Mouse (Mus musculus) megakaryocyte-erythroid progenitor cell, adult 5-6 weeks (primary cell): ENCODE measurements around the gene Mybpc3. TPM values are rescaled to one million over a fixed set of nuclear protein-coding genes. Genes with fewer than 3 reads are reported as not detected.

ENCODE experiments used
- ATAC-seq: replicated peaks from 2 replicates; pipeline ENCODE4 v1.8.0; 2016; ENCODE audit warnings: mild to moderate bottlenecking, inconsistent platforms; ENCODE audit not compliant: severe bottlenecking, poor library complexity, low FRiP score, low TSS enrichment
- total RNA-seq, 2 experiments: library from RNA; stranded (forward) in 1 of 2; stranded (reverse) in 1 of 2; fragments of 200-1000, 215-1000 nt in 1 of 2; fragments of >200 nt in 1 of 2; fragmentation: Nextera tagmentation in 1 of 2; gene quantifications; 2 replicates each; pipeline ENCODE4 v1.2.3; 2014 to 2017

Gene Mybpc3
- total RNA-seq, 2 experiments from 2014 or later, result 0.42 TPM; not detected in 1

DNA sequence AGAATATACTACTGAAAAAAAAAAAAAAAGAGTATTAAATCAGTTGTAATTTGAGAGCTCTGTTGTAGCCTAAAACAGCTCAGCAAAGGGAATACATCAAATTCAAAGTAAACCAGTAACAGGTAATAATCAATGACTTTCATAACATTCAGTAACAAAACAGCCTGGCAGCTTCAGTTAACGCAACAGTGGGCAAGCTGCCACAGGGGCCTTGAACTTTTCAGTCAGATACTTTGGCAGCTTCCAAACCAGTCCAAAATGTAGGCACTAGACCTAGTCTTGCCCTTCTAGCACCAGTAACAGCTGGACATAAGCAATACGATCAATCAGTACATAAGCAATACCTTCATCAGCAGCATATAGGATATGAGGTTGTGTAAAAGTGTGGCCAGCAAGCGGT is 36.1 kb downstream of the Mybpc3 start:
- no peak for ATAC-seq

DNA sequence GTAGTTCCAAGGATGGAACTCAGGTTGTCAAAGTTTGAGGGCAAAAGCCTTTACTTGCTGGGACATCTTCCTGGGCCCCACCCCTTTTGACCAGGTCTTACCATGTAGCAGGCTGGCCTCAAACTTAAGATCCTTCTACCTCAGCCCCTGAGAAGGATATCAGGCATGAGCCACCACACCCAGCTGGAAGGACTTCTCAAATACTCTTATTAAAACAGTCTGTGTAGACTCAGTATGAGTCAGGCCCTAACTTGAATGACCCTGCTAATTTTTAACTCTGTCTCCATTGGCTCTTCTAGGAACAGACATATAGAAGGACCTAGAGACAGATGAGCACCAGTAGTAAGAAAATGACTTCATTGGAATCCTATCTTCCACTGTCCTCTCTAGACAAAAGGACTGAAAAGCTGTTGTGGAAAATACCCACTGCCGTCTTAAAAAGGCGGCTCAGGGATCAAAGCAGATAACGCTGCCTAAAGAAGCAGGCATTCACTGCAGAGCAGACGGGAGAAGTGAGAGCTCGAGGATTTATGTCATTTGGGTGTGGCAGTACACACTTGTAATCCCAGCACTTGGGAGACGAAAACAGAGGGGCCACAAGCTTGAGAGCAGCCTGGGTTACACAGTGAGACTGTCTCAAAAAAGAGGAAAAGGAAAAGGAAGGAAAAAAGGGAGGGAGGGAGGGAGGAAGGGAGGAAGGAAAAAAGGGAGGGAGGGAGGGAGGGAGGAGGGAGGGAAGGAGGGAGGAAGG is 39.2 kb downstream of the Mybpc3 start:
- no peak for ATAC-seq

DNA sequence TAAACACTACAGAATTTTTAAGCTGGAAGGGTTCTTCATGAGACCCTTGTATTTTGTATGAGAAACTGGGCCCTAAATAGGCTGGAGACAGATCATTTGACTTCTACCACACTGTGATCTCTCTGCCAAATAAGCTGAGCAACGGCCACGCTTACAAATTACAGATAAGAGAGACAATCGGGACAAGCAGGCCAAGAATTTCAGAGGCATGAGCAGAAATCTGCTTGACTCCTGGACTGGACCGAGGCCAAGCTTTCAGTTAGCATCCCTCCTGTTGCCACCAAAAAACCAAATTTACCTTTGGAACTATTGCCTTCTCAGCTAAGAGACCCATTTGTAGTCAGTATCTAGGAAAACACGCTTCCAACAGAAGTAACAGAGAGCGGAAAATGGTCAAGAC is 42.6 kb downstream of the Mybpc3 start:
- no peak for ATAC-seq

DNA sequence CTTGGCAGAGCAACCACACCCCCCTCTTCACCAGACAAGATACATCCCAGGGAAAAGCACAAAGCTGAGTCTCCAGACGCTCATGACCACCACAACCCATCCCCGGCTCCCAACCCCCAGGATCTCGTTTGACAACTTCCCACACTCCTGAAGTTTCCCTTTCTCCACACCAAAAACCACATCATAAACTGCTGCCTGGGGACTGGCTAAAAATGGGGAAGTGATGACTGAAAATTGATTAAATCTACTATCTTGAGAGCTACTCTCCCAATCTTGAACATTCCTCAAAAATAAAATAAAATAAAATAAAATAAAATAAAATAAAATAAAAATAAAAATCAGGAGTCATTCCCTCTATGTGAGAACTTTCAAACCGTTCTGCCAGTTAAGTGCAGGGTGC is 45.0 kb downstream of the Mybpc3 start:
- no peak for ATAC-seq

DNA sequence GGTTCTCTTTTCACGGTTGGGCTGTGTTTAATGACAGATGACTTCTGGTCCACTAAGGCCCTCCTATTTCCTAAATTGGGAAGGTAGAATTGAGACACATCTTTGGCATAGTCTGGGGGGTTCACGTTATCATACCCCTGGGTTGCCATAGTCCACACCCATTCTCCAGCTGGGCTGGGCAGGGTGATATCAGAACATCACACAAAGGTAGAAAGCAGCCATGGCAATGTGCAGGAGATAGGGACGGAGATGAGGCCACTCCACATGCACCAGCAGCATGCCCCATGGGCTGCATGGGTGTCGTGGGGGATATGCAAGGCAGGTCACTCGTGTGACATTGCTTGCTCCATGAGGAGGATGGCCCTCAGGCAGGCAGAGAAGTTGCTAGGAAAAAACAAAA is 45.6 kb downstream of the Mybpc3 start:
- no peak for ATAC-seq

DNA sequence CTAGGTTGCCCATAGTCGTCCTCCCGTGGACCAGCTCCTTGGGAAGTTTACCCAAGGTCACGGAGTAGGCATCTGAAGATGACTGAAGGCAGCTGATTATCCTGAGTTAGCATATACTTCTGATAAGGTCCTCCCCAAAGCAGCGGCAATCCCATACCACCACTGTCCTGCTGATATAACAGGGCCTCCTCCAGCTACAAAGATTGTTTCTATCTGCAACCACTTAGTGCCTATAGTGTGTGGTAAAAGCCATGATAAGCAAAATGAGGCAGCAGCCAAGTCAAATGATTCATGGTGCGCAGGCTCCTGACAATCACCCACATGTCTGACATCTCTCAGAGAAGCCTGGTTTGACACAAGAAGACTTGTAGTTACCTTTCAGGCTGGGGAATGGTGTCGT is 47.0 kb downstream of the Mybpc3 start:
- peak; percentile 93 for ATAC-seq

DNA sequence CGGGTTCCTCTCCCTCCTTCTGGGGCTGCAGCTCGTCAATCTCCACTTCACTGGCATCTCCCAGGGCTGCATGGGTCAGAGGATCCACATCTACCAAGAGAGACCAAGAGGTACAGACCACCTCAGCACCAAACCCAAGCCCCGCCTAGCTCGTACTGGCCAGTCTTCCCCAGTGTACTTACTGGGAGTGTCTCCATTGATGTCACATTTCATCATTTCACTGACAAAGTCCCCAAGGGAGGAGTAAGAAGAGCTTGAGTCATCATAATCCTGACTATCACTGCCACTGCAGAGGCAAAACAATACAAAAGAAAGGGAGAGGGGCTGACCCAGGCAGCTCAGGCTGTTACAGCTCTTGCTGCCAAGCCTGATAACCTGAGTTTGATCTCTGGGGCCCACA is 49.7 kb downstream of the Mybpc3 start:
- no peak for ATAC-seq

DNA sequence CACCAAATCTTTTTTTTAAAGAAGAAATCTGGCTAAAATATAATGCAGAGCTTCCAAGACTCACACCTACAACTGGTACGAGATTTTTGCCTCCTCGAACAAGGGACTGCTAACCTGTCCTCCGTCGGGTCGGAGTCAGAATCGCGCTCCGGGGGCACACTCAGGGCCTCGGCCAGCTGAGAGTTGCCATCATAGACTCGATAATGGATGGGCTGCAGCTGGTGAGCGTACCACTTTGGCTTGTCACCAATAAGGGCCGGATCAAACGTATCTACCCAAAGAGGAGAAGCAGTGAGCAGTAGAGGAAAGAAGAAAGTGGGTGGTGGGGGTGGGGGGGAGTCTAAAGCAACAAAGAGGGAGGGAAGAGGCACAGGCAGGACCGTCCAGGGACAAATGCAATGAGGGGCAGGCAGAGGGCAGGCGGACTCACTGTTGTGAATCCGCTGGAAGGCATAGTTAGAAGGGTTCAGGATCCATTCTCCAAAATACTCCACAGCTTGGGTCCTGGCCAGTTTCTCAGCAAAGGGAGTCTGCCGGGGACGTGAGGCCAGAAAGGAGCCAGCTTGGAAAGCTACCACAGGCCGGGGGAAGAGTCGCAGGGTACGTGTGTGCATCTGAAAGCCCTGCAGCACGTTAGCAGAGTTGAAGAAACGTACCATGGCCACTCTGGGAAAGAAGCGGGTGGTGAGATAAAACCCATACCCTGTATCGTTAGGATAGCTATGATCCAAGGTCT is 51.8 kb downstream of the Mybpc3 start:
- ATAC-seq, result no peak

DNA sequence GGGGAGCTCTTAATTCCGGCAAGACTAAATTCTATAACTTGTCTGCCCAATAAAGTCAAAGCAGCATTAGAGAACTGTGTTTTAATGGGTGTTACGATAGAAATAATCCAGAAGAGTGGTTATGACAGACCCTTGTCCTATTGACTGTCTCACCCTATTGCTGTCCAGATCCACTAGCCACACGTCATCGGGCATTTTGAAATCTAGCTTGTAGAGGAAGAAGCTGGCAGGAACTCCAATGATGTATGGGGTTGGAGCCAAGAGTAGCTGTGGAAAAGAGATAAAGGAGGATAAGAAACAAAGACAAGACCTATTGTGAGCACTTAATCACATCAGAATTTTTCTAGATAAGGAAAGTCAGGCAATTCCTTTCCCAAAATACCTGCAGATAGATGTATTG is 57.5 kb downstream of the Mybpc3 start:
- ATAC-seq, result no peak

DNA sequence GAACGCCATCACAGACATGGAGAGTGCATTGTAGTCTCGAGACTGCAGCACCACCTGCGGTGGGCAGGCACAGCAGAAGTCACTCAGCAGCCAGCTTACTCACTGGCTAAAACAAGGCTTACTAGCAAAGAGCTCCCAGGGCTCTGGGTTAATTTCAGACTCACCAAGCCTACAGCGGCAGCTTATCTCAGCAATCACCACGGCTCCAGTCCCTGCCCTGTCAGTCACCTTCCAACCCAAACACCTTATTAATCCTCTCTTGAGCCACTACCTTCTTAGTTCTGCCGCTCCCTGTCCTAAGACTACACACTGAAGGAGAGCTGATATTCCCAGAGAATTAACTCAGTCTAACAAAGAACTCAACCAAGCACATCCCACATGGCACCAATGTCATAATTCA is 58.3 kb downstream of the Mybpc3 start:
- no peak for ATAC-seq

DNA sequence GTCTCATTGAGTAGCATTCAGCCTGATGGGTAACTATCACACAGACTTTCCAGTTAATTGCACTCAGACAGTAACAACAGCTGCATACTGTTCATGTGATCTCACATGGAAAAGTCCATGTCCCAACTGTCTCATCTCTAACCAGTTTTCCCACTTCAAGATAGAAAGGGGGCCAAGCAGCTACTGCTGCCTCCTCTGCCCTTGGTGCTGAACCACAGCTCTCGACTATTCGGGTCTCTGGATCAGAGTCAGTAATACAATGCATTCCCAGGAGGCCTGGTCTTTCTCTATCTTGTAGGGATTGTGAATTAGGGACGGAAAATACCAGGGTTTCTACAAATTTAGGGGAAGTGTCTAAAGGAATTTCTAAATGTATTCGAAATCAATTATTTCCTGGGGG is 61.9 kb downstream of the Mybpc3 start:
- ATAC-seq, result no peak

DNA sequence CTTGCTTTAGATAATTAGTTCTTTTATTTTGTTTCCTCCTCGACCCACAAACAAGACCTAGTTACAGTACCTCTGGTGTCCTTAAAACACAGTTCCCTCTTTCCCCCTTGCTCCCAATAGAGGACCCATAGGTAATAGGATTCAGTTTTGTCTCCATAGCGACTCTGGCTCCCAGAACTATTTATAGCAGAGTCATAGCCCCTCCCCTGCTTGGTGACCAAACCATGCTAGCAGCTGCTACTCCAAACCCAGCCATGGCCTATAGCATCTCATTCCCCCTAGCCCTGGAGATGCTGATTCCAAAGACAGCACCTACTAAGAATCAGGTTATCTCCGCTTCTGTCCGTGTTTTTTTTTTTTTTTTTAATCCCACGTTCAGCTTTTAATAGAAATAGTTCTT is 62.8 kb downstream of the Mybpc3 start:
- ATAC-seq, result no peak

DNA sequence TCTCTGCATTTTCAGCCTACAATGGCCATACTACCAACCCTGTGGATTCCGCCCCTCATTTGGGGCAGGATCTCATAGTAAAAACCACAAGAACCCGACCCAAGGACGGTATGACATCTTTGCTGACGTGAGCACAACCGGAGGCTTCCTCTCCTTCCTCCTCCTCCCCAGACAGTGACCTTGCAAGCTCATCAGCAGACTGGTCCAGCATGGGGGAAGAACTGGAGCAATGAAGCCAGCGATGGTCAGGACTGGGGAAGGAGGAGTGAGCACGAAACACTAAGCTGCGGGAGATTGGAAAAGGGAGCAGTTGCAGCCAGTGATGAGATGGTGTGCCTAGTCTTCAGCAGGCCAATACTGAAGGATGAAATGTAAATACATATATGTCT is 64.1 kb downstream of the Mybpc3 start:
- no peak for ATAC-seq

DNA sequence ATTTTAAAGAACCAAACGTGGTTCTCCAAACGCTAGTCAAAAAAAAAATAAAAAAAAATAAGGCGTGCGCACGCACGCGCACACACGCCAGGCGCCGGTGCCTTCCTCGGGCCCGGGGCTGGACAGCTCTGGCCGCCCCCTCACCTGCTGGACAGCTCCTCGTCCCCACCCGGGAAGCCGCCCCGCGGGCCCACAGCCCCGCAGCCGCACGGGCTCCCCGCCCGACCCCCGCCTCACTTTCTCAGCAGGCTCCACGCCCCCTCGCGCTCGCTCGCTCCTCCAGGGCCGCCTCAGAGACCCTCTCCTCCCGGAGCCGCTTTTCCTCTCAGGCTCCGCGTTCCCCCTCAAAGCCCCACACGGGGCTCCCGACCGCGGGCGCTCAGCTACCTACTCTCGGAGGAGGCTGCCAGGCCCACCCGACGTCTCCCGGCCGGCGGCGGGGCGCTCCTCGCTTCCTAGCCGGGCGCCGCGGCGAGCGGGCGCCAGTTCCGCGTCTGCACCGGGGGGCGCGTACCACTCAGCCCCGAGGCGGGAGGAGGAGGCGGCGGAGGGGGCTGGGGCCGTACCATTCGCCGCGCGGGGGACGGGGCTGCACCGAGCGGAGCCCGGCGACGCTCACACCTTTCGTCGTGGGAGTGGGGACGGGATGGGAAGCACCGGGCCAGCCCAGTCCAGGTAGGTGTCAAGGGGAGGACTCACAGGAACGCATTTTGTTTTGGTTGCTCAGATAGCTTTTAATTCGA is 64.6 kb downstream of the Mybpc3 start:
- ATAC-seq, result peak; percentile 73

DNA sequence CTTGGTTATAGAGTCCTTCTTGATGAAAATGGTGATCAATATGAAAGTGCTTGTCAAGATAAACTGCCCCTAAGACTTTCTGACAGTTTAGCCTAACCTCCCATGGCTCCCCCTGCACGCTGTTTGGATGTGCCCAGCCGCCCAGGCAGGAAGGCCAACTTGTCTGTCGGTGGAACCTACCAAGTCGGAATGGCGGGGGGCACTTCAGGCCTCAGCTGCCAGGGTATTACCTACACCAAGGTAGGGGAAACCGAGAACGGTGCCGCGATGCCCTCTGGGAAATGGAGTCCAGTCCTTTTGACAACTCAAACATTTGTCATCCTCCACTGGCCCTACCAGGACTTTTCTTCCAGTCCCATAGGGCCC is 65.2 kb downstream of the Mybpc3 start:
- peak; percentile 90 for ATAC-seq

DNA sequence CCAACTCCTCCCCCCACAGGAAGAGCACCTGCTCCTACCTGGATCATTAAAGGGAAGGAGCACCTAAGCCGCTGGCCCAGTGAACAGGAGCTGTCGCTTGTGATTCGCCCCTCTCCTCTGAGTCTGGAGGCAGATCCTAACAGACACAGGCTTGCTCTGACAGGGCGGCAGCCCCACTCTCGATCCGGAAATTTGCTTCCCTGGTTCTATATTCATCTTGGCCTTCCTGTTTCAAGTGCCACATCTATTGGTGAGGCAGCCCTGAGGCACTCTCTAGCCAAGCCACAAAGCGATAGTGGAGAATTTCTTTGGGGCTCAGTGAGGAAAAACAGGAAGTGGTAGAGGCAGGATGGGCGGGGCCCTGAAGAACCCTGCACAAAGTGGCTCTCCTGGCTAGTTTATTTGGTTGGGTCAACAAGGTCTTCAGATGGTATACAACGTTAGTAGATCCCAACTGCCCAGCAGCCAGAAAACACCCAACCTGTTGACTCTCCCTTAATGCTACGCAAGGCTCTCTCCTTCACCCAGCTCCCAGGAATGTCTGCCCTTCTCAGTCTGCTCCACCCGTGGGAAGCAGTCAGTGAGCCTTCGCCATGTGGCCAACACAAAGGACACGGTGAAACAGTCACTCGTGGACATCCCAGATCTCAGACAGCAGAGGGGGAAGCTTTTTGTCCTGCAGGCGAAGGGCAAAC is 65.9 kb downstream of the Mybpc3 start, which contains the start of gene Madd:
TSS of gene Madd (minus strand) at position 127 of the 695 bp plus-strand sequence.
- peak; percentile 68 for ATAC-seq
